Mouse (Mus musculus) skeletal muscle tissue, adult 2 months (tissue): Measurements from ENCODE around the gene Ticrr.
A peak's percentile ranks its signal among the peaks of the same experiment; 100 is the strongest.

Experiments used
- DNase-seq: peaks from one replicate; pipeline ENCODE4 v3.0.0-alpha.2; 2012; ENCODE audit warnings: low read depth, low spot score

Ticrr gene

GRCm38 (mm10) chr7:79659578-79660290 is at the start of gene Ticrr:
Gene Ticrr, plus strand, starts transcription at chr7:79660196.
- peak; percentile 95 for DNase-seq

- DNase-seq, result no peak
Observed at GRCm38 (mm10) chr7:79611901-79612300, 48.1 kb upstream of the Ticrr start.

DNA sequence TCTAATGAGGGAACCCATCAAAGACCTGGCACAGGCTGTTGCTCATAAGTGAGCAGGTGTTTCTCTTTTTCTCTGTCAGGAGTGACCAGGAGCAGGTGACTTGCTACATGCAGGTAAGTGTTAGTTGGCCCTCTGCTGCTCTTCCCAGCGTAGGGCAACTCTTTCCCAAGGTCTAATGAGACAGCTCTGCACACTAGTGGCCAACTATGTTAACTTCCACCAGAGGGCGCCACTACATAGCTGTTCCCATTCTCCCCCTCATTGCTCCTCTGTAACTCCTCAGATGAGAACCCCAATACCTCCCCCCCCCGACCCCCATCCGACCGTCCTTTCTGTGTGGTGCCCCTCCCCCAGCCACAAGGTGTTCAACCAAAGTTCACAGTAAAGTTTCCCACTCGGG is 47.2 kb upstream of the Ticrr start:
- DNase-seq, result peak; percentile 21

DNA sequence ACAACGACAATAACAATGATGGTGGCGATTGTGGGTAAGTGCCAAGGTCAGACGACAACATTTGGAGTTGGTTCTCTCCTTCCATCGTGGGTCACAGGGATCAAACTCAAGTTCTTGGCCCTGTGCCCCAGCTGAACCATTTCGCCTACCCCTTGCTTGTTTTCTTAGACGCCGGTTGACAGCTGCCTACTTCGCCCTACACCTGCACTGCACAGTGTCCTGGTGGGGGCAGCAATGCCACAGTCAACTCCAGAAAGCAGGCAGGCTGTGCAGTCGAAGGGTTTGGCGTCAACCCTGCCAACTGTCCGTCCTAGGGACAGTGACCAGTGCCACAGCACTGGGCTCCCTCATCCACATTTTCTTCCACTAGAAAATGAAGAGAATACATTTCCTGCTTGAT is 46.7 kb upstream of the Ticrr start:
- DNase-seq, result no peak

GRCm38 (mm10) chr7:79615008-79615407 is 45.0 kb upstream of the Ticrr start:
- no peak for DNase-seq

DNA sequence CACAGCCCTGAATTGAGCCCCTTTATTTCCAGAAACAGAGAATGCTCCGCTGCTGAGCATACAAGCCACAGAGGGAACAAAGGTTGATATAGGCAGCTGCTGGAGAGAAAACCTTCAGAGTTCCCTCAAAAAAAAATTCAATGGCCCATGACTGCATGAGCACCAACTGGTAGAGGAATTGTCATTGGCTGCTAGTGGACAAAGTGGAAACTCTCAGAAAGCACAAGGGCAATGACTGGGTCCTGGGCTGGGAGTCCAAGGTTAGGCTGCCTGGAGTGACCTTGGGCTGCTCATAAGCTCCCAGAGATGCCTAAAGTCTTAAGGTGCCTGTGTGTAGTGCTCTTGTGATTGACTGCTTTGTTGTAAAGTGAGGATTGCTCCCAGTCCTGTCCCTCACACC is 44.1 kb upstream of the Ticrr start:
- DNase-seq, result no peak

- no peak for DNase-seq
Observed at GRCm38 (mm10) chr7:79617418-79617817, 42.6 kb upstream of the Ticrr start, which contains the start of gene Rhcg. Gene Rhcg, minus strand, starts transcription at chr7:79617657.

GRCm38 (mm10) chr7:79619493-79619892 is 40.5 kb upstream of the Ticrr start:
- no peak for DNase-seq

- no peak for DNase-seq
Observed at GRCm38 (mm10) chr7:79623086-79623485, 36.9 kb upstream of the Ticrr start.

- DNase-seq, result no peak
Observed at GRCm38 (mm10) chr7:79626170-79626569, 33.8 kb upstream of the Ticrr start.

DNA sequence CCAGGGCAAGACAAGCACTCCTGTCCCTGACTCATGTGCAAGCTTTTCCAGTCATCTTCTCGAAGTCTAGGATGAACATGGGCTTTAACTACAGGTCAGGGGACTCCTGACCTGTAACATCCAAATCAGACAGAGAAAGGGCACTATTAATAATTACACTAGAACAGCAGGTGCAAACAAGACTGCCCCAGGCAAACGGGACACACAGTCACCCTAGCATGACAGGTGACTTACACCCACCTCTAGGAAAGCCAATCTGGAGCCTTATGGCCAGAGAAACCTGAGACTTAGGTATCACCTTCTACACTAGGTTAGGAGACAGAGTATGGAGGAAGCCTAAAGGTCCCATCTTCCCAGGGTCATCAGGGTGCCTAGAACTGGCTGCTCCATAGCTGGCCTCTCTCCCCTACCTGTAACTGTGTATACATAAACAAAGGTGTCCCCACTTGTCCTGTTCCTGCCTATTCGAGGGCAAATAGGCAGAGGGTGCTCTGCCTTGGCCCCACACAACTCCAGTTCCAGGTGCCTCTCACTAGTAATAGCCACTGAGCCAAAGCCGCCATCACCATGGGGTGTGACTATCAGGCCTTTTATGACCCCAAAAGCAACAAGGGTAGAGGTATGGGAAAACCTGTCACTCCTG is 31.6 kb upstream of the Ticrr start:
- DNase-seq, result no peak

DNA sequence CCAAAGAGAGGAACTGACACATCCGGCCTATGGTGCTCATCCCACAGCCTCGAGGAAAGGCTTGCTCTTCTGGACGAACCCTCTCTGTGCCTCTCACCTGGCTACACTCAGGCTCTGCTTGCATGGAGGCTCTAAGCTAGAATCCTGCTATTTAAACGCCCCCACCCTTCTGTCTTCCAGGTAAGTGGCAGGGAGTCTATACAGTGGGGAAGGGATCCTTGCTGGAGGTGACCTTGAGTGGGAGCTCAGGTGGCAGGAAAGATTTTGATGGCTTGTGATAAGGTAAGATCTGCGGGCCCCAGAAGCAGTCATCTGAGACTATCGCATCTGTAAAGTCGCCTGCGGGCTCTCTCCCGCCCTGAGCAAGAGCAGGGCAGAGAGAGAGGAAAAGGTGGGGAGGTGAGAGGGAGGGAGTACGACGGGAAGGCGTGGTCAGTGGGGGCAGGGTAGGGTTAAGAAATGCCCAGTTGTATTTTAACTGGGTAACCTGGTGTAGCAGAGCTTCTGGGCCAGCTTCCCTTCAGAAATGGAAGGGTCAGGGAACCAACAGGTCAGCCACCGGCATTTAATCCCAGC is 28.1 kb upstream of the Ticrr start:
- DNase-seq, result no peak

DNA sequence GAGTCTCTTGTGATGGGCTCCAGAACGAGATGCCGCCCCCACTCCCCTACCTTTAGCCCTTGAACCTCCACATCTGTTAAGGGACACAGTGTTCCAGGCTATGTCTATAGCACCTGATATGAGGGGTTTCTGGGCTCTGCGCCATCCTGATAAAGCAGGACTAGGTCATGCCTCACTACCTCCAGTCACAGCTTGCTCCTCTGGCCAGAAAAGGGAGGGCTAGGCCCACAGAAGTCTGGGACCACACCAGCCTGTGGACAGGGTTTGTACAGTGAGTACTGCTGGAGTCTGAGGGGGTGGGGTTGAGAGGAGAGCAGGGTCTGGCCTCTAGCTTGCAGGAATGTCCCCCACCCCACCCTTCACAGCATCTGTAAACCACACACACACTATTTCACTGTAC is 12.8 kb upstream of the Ticrr start:
- DNase-seq, result no peak

GRCm38 (mm10) chr7:79649005-79649404 is 11.0 kb upstream of the Ticrr start:
- DNase-seq, result no peak

DNA sequence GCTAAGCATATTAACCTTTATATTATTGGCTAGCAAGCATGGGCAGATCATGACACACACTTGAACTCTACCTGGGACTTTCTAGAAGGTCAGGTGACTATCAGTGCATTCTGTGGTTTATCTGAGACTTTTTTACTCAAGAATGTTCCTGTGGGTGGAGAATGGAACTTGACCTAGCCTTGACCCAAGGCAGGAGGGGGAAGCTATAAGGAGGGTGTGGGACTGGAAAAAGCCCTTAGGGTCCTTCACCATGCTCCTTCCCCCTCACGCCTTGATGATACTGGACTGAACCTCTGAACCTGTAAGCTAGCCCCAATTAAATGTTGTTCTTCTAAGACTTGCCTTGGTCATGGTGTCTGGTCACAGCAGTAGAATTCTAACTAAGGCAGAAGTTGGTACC is 5.8 kb upstream of the Ticrr start:
- no peak for DNase-seq

DNA sequence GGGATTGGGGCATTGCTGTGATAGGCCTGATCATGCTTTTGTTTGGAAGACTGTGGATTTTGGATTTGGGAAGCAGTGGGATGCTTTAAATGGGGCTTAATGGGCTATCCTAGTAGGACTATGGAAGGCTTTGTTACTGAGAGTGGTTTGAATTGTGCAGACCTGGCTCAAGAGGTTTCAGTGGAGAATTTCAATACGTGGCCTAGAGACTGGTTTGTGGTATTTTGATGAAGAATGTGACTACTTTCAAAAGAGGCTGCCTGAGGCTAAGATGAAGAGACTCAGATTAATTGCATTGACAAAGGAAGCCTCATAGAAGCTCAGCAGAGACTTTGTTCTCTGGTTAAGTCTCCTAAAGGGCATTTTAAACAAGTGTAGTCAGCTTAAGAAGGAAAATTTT is 5.4 kb upstream of the Ticrr start:
- DNase-seq, result no peak

DNA sequence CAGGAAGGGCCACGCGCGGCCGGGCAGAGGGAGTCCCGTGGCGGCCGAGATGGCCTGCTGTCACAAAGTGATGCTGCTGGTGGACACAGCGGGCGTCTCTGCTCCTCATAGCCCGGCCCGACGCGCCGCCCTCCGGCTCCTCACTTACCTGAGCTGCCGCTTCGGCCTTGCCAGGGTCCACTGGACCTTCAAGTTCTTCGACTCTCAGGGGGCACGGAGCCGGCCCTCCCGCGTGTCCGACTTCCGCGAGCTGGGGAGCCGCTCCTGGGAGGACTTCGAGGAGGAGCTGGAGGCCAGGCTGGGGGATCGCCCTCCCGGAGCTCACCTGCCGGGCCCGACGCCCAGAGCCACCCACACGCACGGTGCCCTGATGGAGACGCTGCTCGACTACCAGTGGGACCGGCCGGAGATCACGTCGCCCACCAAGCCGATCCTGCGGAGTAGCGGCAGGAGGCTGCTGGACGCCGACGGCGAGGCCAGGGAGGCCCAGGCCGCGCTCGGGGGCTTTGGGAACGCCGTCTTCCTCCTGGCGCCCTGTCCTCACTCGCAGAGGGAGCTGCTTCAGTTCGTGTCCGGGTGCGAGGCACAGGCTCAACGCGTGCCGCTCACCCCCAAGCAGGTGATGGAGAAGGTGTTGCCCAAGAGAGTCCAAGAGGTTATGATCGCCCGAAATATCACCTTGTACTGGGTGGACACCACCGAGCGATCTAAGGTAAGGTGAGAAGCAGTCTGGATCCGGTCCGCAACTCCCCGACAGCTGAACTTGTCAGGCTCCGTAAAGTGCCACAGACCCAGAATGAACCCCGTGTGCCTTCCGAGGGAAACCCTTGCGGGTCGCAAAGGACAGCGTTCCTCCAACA is 525 bp downstream of the Ticrr start:
- DNase-seq, result no peak

DNA sequence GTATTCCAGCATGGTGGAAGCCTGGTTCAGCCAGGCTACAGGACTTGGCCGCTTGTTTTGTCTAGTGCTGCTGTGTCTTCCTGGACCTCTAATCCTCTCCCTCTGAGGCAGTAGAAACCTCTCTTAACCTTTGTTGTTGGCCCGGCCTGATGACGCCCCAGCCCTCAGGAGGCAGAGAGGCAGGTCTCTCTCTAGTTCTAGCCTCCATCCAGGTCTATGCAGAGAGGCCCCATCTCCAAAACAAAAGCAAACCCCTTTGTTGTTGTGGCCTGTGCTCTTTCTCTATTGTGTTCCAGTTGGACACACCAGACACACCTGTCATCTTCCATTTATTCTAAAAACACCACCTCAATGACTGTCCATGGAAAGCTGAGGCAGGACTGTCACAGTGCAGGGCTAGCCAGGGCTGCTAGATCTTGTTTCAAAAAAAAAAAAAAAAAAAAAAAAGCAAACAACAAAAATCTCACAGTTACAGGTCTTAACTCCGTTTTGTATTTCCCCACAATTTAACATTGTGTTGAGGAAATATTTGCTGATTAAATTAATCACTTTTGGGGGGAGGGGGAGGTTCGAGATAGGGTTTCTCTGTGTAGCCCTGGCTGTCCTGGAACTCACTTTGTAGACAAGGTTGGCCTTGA is 1.4 kb downstream of the Ticrr start:
- no peak for DNase-seq

DNA sequence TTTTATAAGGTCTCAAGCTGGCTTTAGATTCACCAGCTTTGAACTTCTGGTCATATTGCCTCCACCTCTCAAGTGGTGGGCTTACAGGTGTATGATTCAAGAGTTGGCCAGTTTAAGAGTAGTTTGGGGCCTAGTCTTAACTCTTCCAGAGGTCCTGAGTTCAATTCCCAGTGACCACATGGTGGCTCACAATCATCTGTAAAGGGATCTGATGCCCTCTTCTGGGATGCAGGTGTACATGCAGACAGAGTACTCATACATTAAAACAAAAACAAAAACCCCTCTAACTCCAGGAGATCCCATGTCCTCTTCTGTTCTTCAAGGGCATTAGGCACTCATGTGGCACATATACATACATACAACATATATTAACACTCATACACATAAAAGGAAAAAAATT is 6.7 kb downstream of the Ticrr start:
- DNase-seq, result no peak

DNA sequence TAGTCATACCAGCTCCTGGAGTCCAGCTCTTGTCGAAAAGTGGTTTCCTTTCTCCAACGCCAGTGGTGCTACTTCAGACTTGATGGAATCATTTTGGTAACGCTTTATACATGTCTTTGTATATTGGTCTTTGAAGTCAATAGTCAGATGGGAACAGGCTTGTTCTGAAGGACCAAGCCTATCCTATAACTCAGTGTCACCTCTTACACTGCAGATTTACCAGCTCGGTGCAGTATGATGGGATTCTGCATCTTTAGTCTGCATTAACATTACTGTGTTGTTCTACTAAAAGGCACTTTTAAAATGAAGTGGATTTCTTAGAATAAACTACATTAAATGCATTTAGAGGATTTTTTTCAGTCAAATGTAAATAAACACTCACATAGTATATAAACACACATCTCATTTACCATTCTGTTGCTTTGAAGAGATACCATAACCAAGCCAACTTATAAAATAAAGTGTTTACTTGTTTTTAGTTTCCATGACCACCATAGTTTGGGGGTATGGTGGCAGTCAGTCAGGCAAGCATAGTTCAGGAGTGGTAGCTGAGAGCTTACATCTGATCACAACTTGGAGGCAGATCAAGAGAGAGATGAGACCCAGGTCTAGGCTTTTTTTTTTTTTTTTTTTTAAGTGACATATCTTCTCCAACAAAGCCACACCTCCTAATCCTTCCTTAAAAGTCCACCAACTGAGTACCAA is 11.1 kb downstream of the Ticrr start:
- no peak for DNase-seq

GRCm38 (mm10) chr7:79679186-79679585 is 19.2 kb downstream of the Ticrr start:
- DNase-seq, result no peak
